Mouse (Mus musculus) kidney, adult 18-20 months (tissue): Measurements from ENCODE around the gene Clcn7.
A peak's percentile ranks its signal among the peaks of the same experiment; 100 is the strongest.

ENCODE experiments used
- DNase-seq: peaks from one replicate; pipeline ENCODE4 v3.0.0; 2021

The Clcn7 gene

DNA sequence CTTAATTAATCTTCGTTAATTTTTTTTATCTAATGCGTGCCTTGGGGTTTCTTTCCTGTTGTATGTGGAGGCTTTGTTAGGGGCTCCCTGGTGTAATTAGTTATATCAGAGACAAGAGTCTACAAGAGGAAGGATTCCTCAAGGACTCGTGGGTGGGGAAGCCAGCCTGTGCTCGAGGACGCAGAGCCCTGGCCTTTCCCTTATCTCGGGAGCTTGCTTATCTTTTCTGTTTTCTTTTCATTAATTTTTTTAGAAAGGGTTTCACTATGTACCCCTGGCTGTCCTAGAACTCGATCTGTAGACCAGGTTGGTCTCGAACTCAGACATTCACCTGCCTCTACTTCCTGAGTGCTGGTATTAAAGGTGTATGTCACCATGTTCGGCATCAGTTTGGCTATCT is 5.5 kb upstream of the Clcn7 start:
- no peak for DNase-seq

DNA sequence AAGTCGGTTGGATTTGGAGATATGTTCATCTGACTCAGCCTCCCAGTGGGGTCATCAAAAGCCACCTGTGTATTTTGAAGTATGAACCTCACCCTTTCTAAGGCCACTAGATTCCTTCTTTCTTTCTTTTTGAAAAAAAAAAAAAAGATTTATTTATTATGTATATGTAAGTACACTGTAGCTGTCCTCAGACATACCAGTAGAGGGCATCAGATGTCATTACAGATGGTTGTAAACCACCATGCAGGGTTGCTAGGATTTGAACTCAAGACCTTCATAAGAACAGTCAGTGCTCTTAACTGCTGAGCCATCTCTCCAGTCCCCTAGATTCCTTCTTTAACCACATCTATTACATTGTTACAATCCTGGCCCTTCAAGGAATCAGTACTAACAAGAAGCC is 3.1 kb upstream of the Clcn7 start:
- no peak for DNase-seq

- DNase-seq, result peak; percentile 36
Observed at GRCm38 (mm10) chr17:25135622-25136021, 2.4 kb downstream of the Clcn7 start.

DNA sequence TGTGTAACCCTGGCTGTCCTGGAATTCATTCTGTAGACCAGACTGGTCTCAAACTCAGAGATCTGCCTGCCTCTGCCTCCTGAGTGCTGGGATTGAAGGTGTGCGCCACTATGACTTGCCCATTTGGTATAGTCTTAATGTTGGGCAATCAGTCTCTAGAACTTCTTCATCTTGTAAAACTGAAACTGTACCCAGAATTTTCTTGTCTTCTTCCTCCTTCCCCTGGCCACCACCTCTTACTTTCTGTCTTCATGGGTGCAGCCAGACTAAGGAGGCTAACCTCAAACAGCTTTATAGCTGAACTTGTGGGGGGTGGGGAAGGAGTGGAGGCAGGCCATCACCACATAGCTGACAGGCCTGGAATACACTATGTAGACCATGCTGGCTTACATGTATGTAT is 5.6 kb downstream of the Clcn7 start:
- DNase-seq, result no peak

- DNase-seq, result no peak
Observed at GRCm38 (mm10) chr17:25139960-25140359, 6.8 kb downstream of the Clcn7 start.

GRCm38 (mm10) chr17:25162161-25162560 is 29.0 kb downstream of the Clcn7 start, which contains the start of gene Ccdc154:
Gene Ccdc154 (plus strand): TSS chr17:25162461.
- DNase-seq, result no peak

DNA sequence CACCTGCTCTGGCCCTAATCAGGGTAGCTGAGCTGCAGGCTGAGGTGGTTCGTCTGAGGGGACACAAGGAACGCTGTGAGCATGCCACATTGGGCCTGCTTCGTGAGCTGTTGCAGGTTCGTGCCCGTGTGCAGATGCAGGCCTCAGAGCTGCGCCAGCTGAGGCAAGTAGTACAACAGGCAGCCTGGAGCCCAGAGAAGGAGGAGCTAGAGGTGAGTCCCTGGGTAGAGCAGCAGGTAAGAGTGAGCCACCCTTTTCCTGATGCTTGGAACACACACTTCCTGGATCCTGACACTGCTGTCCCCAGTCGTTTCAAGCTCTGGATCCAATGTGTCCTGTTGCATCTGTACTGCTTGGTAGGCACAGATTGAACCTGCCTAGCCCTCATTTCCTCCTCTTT is 30.2 kb downstream of the Clcn7 start:
- no peak for DNase-seq

GRCm38 (mm10) chr17:25164770-25165169 is 31.6 kb downstream of the Clcn7 start:
- DNase-seq, result no peak

- no peak for DNase-seq
Observed at GRCm38 (mm10) chr17:25165970-25166671, 32.9 kb downstream of the Clcn7 start.

DNA sequence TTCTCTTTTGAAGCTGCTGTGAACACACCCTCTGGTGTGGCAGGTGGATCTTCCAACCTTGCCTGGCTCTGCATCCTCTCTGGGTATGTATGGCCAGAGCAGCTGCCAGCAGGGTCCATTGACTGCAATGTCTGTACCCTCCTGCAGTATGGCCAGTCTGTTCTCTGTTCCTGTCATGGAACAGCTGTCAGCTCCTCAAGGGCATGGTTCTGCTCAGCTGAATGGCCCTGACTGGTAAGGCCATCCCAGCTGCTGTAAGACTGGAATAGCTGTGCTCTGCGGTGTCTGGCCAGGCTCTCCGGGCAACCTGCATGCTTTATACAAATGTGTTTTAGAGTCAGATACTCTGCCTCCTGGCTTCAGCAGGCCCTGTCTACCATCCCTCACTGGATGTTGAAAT is 36.5 kb downstream of the Clcn7 start:
- no peak for DNase-seq

GRCm38 (mm10) chr17:25172558-25172957 is 39.4 kb downstream of the Clcn7 start:
- no peak for DNase-seq

DNA sequence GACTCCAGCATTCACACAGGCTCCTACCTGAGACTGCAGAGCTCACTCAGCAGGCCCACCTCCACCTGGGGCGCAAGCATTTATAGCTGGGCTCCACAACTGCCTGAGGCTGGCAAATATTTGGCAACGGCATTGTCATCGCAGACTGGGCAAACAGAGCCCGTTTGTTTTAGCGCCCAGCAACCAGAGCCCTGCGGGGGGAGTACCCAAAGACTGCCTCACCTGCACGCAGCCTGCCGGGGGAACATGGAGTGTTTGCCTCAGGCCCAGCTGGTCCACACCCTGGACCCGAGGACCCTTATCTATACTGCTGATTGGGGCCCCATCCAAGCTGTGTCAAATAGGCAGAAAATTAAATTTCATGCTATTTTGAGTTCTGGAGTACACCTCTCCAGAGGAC is 42.2 kb downstream of the Clcn7 start, which contains the start of gene Gm38655:
Gene Gm38655 (minus strand): TSS at position 61 of the 400 bp plus-strand sequence.
- no peak for DNase-seq

- DNase-seq, result no peak
Observed at GRCm38 (mm10) chr17:25183232-25183631, 50.0 kb downstream of the Clcn7 start.

- DNase-seq, result peak; percentile 99
Observed at GRCm38 (mm10) chr17:25184129-25184691, 51.0 kb downstream of the Clcn7 start, which contains the start of gene BC003965. Gene BC003965 (plus strand): TSS chr17:25184554.

GRCm38 (mm10) chr17:25184961-25185360 is 51.8 kb downstream of the Clcn7 start:
- DNase-seq, result no peak

DNA sequence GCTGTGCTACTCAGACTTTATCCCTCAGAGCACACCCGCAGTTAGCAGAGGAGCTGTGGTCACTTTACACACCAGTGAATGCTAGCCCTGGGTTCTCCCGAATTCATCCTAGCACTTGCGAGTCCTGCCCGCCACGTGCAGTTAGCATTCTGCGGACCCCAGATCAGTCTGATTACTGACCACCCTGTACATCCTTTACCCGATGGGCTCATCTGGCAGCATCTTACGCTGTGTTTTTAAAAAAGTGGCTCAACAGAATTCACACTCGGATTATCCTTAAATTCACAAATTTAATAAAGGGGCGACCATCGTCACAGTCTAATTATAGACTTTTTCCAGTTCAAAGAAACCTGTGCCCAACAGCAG is 54.6 kb downstream of the Clcn7 start:
- no peak for DNase-seq

GRCm38 (mm10) chr17:25188150-25189031 is 55.2 kb downstream of the Clcn7 start, which contains the start of gene Unkl:
Gene Unkl (plus strand): TSS chr17:25188397.
- peak; percentile 67 for DNase-seq

GRCm38 (mm10) chr17:25189091-25189490 is 55.9 kb downstream of the Clcn7 start:
- DNase-seq, result no peak

- no peak for DNase-seq
Observed at GRCm38 (mm10) chr17:25202401-25202800, 69.2 kb downstream of the Clcn7 start.

- DNase-seq, result no peak
Observed at GRCm38 (mm10) chr17:25210006-25210405, 76.8 kb downstream of the Clcn7 start.

- peak; percentile 59 for DNase-seq
Observed at GRCm38 (mm10) chr17:25210680-25211466, 77.7 kb downstream of the Clcn7 start.

- no peak for DNase-seq
Observed at GRCm38 (mm10) chr17:25211705-25212104, 78.5 kb downstream of the Clcn7 start.
